Mouse (Mus musculus): ENCODE measurements around the gene Gm17359. TPM values are rescaled to one million over a fixed set of nuclear protein-coding genes. Genes with fewer than 3 reads are reported as not detected.

Gm17359 gene
- total RNA-seq (2012; rRNA removed) (not detected in 2 replicates), total RNA-seq (2014; rRNA removed) (not detected in 2 replicates), polyA plus RNA-seq (2012; ENCODE audit: insufficient read length, low read depth) (not detected in 2 replicates)

DNA sequence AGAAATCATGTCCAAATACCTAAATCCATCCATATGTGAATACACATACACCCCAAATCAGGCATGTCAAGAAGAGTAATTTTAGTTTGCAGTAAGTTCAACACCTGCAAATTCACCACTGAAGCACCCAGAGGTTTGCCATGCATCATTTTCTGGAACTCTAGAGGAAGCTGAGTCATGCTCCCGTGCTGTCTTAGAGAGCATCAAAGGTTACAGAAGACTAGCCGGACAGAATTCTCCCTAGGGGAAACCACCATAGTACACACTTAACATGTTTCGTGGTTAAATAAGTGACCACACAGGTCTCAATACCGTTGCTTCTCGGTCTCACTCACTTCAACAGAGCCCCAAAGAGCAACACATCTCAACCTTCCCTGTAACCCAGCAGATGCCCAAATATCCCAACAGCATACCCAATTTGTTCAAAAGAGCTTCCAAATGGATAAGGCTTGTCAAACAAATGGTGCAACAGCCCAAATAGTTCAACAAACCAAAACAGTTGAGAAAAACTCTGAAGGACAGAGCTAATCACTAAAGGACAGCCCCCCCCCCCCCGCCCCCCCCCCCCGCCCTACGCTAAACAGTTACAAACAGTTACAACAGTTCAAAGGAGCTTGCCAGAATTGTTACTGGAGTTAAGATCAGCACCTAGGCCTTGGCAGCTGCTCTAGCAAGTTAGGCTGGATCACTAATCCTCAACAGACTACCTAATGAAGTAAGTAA is at the start of gene Gm17359:
TSS of gene Gm17359 (plus strand) at position 618 of the 723 bp plus-strand sequence.
- Histone ChIP-seq H3K4me2 (ENCODE audit: insufficient read depth, low read depth, poor library complexity, severe bottlenecking) (no peak within 1 kb of the TSS), H3K9me3 (replicated peaks; ENCODE audit: low read length) (no peaks in the 10 kb centered on the region), H3K4me3 (replicated peaks in 1 of 3; ENCODE audit: low read depth in 2 of 3, low read length in 2 of 3, poor library complexity in 1 of 3) (no peak within 1 kb of the TSS), H3K4me1 (ENCODE audit: control insufficient read depth in 1 of 2, insufficient read depth in 2 of 2) (peaks cover 0 to 27% of the 10 kb centered on the region in 2 experiments; a peak in 2 of 4 replicates), H3K36me3 (replicated peaks in 1 of 2; ENCODE audit: control insufficient read depth in 1 of 2, insufficient read depth in 1 of 2, low read length in 1 of 2) (no peaks in the 10 kb centered on the region), H3K27me3 (replicated peaks) (no peaks in the 10 kb centered on the region), H3K27ac (ENCODE audit: insufficient read depth, low read depth) (no peak within 1 kb of the TSS), H3K79me2 (replicated peaks; ENCODE audit: control insufficient read depth, extremely low read depth, insufficient read depth, poor library complexity, severe bottlenecking) (no peaks in the 10 kb centered on the region), H3K9ac (ENCODE audit: insufficient read depth, low read depth) (no peak within 1 kb of the TSS)
- TF ChIP-seq E2F4 (IDR thresholded peaks at IDR 0.05; ENCODE audit: insufficient replicate concordance, low read depth, low read length) (no peak), MEF2A (IDR thresholded peaks at IDR 0.05; ENCODE audit: borderline replicate concordance, low read depth, low read length) (peak; percentile 43; the same call in 1 of the 2 replicates), ZC3H11A (IDR thresholded peaks at IDR 0.05; ENCODE audit: low read depth, low read length) (no peak), ETS1 (conservative IDR thresholded peaks at IDR 0.05; ENCODE audit: low read depth, low read length) (peak; percentile 74), MYC (IDR thresholded peaks at IDR 0.05; ENCODE audit: low read depth, low read length) (no peak), PAX5 (IDR thresholded peaks at IDR 0.05; ENCODE audit: low read length) (no peak), MAX (IDR thresholded peaks at IDR 0.05; ENCODE audit: low read length) (no peak), RCOR1 (conservative IDR thresholded peaks at IDR 0.05; ENCODE audit: low read depth, low read length) (no peak), ELF1 (IDR thresholded peaks at IDR 0.05; ENCODE audit: low read depth, low read length) (no peak), SIN3A (IDR thresholded peaks at IDR 0.05; ENCODE audit: low read length) (no peak), UBTF (IDR thresholded peaks at IDR 0.05; ENCODE audit: low read depth, low read length) (no peak), MAZ (IDR thresholded peaks at IDR 0.05; ENCODE audit: low read depth, low read length) (no peak), ZMIZ1 (IDR thresholded peaks at IDR 0.05; ENCODE audit: low read depth, low read length) (no peak), EP300 (IDR thresholded peaks at IDR 0.05; ENCODE audit: low read length) (peak; percentile 46; the same call in 1 of the 2 replicates), NELFE (IDR thresholded peaks at IDR 0.05; ENCODE audit: low read depth, low read length) (no peak), MXI1 (IDR thresholded peaks at IDR 0.05; ENCODE audit: low read depth, low read length) (no peak), JUN (IDR thresholded peaks at IDR 0.05; ENCODE audit: insufficient read depth, low read depth, low read length) (no peak), MAFK (IDR thresholded peaks at IDR 0.05; ENCODE audit: insufficient replicate concordance, low read length) (0 out of 2 replicates have a peak, but pooled peaks have one; percentile 44), SMC3 (IDR thresholded peaks at IDR 0.05; ENCODE audit: low read depth, low read length) (no peak), HCFC1 (IDR thresholded peaks at IDR 0.05; ENCODE audit: low read depth, low read length) (no peak), JUND (conservative IDR thresholded peaks at IDR 0.05; ENCODE audit: low read depth, low read length) (no peak), TBP (conservative IDR thresholded peaks at IDR 0.05; ENCODE audit: low read depth, low read length) (no peak), BHLHE40 (IDR thresholded peaks at IDR 0.05; ENCODE audit: low read depth, low read length) (peak; percentile 88), CHD2 (IDR thresholded peaks at IDR 0.05; ENCODE audit: low read length) (no peak)
- DNase-seq (ENCODE audit: extremely low read depth) = peak; percentile 78
- in situ Hi-C loops (cut with MboI; ENCODE audit: low pct_ligation_motif_present, low pct_unique_long_range_greater_than_20kb, low sequenced_read_pairs) (no loop called here), dilution Hi-C loops (cut with MboI; ENCODE audit: extremely low pct_ligation_motif_present, extremely low pct_unique_long_range_greater_than_20kb, low sequenced_read_pairs) (no loop called here)
